Mouse (Mus musculus) urinary bladder, postnatal 4 days (tissue): Measurements from ENCODE around the gene Lmna.

Experiments used
- DNase-seq, 2 experiments: peaks; one replicate each; pipeline ENCODE4 v3.0.0; 2021 to 2022; ENCODE audit warnings: low spot score in 2 of 2

Gene Lmna

DNA sequence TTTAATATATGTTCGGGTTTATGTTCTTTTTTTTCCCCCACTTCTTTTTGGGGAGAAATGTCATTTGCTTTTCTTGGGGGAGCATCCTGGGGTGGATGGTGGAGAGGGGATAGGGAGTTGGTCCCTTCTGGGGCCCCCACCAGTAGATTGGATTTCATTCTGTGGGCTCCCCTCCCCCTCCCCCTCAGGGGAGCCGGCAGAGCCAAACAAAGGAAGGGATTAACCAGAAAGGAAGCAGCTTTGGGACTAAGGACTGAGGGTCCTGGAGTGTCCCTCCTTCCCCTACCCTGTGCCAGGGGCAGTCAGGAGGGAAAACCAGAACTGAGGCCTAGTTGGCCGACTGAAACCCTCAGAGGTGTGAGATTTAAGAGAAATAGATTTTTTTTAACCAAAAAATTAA is 29.6 kb upstream of the Lmna start:
- no peak for DNase-seq

GRCm38 (mm10) chr3:88538271-88539145 is 28.8 kb upstream of the Lmna start:
- DNase-seq = no peak

DNA sequence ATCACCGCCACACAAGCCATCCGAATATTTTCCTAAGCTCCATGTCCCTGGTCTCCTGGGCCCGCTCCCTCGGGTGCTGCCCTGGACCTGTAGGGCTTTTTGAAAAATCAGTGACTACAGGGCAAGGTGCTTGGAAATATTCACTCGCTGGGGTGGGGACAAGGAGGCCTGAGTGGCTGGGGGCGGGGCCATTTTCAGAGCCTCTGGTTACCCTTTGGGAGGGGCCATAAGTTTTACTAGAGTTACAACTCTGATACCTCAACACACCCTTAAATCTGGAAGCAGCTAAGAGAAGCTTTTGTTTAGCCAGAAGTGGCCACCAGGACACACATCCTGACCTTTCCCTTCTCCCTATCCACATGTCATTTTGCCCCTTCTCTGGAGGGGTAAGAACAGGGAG is 27.4 kb upstream of the Lmna start:
- DNase-seq = no peak

DNA sequence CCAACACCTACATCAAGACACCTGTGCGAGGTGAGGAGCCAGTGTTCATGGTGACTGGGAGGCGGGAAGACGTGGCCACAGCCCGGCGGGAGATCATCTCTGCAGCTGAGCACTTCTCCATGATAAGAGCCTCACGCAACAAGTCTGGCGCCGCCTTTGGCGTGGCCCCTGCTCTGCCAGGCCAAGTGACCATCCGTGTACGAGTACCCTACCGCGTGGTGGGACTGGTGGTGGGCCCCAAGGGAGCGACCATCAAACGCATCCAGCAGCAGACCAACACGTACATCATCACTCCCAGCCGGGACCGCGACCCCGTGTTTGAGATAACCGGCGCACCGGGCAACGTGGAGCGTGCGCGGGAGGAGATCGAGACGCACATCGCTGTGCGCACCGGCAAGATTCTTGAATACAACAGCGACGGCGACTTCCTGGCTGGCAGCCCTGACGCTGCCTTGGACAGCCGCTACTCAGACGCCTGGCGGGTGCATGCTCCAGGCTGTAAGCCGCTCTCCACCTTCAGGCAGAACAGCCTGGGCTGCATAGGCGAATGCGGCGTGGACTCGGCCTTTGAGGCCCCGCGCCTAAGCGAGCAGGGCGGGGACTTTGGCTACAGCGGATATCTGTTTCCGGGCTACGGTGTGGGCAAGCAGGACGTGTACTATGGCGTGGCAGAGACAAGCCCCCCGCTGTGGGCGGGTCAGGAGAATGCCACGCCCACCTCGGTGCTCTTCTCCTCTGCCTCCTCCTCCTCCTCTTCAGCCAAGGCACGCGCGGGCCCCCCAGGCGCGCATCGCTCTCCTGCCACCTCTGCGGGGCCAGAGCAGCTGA is 26.6 kb upstream of the Lmna start:
- DNase-seq = peak; percentile 73 to 74

GRCm38 (mm10) chr3:88535527-88535926 is 25.8 kb upstream of the Lmna start:
- no peak for DNase-seq

DNA sequence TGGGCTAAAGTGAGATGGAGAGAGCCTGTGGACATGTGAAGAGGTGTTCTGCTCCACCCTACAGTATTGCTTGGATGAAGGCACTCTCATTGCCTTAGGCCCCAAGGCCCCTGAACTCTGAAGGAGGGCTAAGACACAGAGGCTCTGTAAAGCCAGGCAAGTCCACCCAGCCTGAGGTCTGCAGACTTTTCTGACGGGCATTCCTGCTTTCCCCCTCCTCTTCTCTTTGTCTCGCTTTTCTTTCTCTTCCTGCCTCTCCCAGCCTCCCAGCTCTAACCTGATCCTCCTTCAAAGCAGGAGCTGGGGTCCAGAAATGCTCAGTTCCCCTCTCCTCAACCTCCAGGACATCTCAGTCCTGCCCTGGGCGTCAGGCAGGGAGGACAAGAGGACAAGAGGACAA is 25.2 kb upstream of the Lmna start:
- no peak for DNase-seq

GRCm38 (mm10) chr3:88533706-88534105 is 23.9 kb upstream of the Lmna start:
- no peak for DNase-seq

GRCm38 (mm10) chr3:88532689-88533511 is 23.1 kb upstream of the Lmna start:
- peak in 1 of 2 experiments; percentile 47 for DNase-seq

DNA sequence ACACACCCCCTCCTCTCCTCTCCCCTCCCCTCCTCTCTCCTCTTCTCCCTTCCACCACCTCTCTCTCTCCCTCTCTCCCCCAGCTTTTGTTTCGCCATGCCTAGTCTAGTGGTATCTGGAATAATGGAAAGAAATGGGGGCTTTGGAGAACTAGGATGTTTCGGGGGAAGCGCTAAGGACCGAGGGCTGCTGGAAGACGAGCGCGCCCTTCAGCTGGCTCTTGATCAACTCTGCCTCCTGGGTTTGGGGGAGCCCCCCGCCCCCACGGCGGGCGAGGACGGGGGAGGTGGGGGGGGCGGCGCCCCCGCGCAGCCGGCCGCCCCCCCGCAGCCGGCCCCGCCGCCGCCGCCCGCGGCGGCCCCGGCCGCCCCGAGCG is 22.5 kb upstream of the Lmna start, which contains the start of gene Mex3a:
Mex3a (plus strand) TSS at position 97 of the 376 bp plus-strand sequence.
- no peak for DNase-seq

GRCm38 (mm10) chr3:88531348-88532298 is 21.9 kb upstream of the Lmna start:
- DNase-seq = peak; percentile 87 to 88

GRCm38 (mm10) chr3:88530082-88530864 is 20.5 kb upstream of the Lmna start:
- DNase-seq = no peak

DNA sequence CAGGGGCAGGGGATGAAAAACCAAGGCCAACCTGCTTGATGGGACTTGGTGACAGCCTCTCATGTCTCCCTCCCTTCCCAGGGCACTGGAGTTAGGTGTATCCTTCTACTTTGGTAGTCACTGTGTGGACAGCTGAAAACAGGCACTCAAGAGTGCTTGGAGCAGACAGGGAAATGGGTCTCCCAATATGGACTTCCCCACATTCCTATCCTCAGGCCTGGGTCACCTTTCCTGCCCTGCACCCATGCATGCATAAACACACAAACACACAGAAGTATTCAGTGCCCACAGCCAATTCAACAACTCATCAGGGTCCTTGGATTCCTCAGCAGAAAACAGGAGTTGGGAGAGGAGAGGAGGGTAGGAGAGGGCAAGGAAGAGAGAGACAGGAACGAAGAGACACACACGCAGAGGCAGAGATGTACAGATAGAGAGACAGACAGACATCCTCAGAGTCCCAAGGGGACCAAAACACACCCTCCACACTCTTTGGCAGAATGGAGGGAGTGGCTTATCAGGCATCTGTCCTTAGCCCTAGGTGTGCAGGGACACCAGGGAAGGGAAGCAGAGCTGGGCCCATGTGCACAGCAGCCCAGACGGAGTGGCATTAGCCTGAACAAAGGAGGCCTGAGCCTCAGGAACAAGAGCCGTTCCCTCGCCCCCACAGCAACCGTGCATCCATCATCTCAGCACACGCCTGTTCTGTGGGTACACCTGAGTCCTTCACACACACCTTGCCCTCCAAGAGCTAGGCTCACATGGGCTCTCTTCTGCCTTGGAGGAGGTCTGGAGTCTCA is 19.6 kb upstream of the Lmna start:
- DNase-seq = no peak

DNA sequence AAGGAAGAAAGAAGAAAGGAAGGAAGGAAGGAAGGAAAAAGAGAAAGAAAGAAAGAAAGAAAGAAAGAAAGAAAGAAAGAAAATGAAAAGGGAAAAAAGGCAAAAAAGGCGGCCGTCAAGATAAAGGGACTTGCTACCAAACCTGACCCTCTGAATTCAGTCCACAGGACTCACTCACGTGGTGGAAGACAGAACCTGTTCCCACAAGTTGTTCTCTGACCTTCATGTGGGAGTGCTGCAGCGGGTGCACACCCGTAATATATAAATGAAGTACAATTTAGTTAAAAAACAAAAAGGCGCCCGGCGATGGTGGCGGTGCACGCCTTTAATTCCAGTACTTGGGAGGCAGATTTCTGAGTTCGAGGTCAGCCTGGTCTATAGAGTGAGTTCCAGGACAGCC is 18.9 kb upstream of the Lmna start:
- no peak for DNase-seq

GRCm38 (mm10) chr3:88527565-88527964 is 17.8 kb upstream of the Lmna start:
- DNase-seq = no peak

DNA sequence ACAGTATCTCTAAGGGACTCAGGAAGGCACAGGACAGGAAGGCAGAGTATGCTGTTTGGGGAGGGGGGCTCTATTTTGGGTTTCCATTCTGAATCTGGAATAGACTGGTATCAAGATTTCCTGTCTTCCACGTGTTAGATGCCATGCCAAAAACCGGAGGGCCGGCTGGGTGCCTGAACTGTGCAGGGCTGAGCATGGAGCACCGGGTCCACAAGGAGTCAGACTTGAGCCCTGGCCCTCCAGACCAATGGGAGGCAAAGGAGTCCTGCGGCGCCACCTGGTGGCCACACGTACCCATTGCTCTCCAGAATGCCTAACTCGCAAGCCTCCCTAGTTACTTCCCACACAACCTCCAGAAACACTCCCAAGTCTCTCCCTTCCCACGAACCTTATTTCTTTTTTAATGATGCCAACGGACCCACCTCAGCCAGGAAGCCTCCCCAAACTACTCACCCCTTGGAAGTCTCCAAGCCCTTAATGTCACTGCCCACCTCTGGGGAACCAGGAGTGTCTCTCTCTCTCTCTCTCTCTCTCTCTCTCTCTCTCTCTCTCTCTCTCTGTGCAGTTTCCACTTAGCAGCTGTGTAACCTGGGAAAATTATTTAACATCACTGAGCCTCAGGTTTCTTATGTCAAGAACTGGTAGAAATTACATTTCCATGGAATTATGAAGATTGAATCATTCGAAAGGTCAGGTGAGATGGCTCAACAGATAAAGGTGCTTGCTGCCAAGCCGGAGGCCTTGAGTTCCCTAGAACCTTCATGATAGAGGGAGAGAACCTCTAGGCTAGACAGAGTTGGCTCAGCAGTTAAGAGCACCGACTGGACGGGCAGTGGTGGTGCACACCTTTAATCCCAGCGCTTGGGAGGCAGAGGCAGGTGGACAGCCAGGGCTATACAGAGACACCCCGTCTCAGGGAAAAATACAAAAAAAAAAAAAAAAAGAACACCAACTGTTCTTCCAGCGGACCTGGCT is 16.7 kb upstream of the Lmna start:
- DNase-seq = peak; percentile 78 to 88

- DNase-seq = no peak
These were observed 15.3 kb upstream of the Lmna start for GRCm38 (mm10) chr3:88525021-88525420.

DNA sequence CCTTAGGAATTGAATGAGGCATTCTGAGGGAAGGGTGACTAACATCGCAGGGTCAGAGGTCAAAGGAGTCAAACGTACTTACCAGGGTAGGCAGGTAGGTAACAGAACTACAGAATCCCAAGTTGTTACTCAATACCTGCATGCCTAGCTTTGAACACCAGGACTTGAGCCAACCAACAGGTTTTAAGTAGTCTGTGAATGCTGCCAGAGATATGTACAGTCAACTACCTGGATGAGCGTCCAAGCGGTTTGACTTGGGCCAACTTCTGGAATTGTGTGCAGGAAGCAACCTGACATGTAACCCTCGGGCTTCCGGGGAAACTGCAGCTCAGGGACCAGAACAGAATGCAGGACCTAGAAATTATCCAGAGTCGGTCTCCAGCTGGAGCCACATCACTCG is 13.3 kb upstream of the Lmna start:
- DNase-seq = no peak

GRCm38 (mm10) chr3:88521803-88522331 is 12.1 kb upstream of the Lmna start:
- DNase-seq = peak in 1 of 2 experiments; percentile 59
